Mouse (Mus musculus): ENCODE results near the gene Kcnn1.

The Kcnn1 gene

DNA sequence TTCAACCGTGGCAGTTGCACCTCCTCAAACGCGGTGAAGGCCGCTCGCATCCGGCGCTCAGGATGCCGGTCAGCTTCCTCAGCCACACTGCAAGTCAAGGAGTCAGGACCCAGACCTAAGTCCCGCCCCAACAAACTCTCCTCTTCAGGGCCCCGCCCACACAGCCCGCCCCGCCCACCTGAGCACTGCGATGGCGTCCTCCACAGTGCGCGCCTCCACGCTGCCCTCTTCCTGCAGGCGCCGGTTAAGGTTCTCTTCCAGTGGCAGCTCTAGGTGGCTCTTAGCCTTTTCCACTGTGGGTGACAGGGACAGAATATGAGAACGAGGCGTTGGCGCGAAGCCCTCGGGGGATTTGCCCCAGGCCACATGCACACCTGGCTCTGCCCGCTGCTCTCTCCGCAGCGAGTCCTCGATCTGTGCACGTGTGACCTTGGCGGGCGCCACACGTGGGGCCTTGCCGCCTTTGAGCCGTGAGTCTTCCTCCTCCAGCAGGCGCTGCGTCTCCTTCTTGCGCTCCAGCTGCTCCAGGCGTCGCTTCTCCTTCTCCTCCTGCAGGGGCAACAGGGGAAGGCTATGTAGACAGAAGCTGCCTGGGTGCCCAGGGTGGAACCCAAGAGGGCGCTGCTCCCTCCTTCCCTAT lies 5.6 kb upstream of the Kcnn1 start:
- peak; percentile 77 for DNase-seq (ENCODE audit: low read depth)

DNA sequence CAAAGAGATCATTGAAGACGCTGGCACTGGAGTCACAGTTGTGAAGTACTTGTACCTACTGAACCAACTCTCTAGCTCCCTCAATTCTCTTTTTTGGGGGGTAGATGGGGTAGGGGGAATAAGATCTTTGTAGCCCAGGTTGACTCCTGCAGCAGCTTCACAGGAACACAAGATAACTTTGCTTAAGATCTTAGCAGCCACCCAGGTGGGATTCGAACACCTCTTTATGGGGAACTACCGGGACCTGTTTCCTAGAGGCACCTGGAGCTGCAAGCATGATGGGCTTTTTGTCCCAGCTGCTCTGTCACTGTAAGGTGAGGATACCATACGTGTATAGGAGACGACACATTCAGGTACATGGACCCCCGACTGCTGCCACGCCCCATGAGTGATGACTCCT lies 3.5 kb upstream of the Kcnn1 start:
- DNase-seq (ENCODE audit: low read depth) = no peak

DNA sequence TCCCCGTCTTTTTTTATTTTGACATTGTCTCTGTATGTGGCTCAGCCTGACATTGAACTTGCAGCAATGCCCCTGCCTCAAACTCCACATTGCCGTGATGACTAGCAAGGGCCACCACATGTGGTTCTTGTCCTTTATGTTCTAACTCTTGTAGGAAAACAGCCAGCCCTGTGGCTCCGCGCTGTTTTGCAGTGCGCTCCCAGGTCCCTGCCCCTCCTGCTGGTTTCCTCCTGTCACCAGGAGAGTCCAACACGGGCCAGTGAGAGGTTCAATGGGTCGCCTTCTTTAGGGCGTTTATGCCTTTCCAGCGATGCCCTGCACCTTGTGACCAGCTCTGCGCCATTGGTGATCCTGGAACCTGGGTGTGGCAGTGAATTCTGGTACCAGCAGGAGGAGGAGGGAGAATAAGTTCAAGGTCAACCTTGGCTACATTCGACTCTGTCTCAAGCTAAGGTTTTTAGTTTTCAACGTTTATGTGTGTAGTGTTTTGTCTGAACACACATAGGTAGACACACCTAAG lies 3.0 kb upstream of the Kcnn1 start:
- peak; percentile 46 for DNase-seq (ENCODE audit: low read depth)

DNA sequence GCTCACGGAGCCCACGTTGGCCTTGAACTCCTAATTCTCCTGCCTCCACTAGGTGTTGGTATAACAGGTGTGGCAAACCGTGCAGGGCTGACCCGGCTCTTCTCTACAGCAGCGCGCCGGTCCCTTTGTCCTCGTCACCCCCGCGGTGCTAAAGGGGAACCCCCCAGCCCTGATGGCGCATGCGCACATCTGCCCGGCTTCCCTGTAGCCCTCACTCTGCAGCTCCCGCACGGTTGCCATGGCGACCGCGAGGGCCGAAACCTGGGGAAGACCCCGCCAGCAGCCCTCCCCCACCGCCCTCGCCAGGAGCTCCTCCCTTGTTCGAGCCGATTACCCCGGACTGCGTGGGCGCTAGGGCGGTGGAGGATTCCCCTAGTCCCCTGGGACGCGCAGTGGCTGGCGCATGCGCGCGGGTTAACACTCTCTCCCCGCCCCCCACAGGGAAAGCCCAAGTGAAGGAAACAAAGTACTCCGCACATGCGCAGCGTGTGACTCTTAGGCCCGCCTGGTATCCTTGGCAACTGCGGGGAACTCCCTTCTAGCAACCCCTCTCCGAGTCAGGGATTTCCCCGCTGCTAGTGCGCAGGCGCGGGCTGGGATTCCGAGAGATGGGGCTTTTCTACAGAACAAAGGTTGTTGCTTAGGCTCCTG lies 2.4 kb upstream of the Kcnn1 start:
- DNase-seq (ENCODE audit: low read depth) = peak; percentile 100

DNA sequence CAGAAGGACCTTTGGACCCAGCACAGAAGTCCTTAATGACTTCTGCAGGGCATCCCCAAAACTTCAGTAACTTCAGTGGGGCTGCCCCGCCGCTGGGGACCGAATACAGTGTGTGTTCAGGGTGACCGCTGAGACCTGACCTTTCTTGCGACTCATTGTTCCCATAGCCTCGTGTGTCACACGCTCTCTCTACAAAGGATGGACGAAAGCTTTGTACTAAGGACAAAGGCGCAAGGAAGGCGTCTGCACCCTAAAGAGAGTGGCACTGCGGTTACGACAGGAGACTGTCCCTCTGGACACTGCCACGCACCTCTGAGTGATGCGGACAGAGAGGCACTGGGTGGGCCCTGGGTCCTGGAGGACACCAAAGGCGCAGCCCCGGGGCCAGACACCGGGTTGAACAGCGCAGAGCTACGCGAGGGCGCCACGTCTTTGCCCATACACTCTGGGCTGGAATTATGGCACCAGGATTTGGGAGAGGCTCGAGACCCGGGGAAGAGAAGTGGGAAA lies 1.7 kb upstream of the Kcnn1 start:
- DNase-seq (ENCODE audit: low read depth) = no peak

DNA sequence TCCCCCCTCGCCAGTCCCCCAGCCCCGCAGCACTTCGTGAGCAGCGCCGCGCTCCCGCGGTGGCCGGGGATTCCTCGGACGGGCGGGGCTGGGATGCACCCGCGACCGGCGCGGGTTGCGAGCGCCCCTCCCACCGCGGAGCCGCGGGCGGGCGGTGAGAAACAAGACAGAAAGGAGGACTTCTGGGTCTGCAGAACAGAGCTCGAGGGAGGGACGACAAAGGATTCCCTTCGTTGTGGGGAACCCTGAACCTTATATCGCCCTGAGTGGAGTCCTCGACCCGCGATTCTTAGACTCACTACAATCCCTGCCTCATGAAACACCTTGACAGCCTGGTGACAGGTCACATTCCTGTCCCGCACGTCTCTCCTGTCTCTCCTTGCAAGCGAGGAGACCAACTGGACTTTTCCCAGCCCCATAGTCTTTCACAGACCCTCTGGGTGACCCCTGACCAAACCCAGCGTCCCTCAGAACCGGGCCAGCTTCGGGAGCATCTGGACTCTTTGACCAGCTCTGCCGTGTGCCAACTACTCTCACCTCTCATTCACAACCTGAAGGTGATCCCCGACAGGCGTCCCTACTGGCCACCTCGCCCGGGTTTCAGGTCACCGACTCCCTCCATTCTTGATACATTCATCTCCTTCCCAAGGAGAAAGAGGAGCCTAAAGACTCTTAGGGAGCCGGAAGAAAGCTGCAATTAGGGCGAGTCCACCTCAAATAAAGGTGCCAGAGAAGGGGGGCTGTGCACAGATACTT lies 1.1 kb upstream of the Kcnn1 start:
- DNase-seq (ENCODE audit: low read depth) = peak; percentile 63

DNA sequence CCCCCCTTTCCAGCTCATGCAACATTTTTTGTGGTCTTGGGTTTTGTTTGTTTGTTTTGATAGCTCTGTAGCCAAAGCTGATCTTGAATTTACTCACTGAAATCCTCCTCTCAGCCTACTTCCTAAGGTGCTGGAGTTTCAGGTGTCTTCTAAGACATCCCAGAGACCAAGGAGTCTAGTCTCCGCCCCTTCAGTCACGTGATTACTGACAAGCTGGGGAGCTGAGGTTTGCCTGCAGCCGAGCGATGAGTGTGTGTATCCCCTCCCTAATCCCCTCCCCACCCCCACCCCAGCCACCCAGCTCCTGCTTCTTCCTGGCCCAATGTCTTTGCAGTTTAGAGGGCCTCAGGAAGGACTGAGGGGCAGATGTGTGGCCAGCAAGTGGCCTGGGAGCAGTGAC lies 5.5 kb downstream of the Kcnn1 start:
- DNase-seq (ENCODE audit: low read depth) = no peak

DNA sequence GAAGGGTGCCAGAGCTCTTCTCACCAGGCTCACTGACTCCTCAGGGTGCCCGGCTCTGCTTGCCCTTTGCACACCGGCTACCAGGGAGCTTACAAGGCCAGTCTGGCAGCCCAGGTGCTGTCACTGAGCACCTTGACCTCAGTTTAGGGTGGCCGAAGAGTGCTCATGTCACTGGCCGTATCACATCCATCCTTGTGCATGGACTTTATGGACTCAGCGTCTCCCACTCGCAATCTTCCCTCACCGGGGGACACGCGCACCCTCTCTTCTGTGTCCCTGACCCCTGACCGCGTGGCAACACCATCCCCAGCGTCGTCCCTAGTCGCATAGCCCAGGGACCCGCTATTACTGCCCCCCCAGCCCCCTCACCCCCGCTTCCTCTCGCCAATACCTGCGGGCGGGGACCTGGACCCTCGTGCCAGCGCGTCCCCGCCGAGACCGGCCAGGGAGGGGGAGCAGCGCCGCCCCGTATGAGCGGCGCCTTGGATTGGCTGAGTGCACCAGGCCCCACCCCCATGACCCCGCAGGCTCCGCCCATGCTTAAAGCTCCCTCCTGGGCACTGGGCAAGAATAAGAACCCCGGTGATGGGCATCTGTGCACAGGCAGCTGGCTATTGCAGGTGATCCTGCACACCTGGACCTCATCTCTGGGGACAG lies 6.4 kb downstream of the Kcnn1 start:
- DNase-seq (ENCODE audit: low read depth) = peak; percentile 23

DNA sequence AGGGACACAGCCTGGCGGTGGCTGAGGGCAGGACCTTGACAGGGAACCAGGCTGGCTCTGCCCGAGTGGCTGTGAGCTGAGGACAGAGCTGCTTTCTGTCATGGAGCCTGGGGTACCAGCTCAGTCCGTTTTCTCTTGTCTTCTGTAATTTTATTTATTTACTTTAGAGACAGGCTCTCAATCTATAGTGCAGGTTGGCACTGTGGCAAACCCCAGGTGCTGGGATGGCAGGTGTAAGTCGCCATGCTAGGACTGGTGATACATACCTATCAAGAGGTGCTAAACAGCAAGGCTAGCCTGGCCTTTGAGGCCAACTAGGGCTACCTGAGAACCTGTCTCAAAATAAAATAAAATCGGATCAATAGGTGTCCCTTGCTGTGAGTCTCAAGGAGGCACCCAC lies 7.0 kb downstream of the Kcnn1 start:
- no peak for DNase-seq (ENCODE audit: low read depth)

DNA sequence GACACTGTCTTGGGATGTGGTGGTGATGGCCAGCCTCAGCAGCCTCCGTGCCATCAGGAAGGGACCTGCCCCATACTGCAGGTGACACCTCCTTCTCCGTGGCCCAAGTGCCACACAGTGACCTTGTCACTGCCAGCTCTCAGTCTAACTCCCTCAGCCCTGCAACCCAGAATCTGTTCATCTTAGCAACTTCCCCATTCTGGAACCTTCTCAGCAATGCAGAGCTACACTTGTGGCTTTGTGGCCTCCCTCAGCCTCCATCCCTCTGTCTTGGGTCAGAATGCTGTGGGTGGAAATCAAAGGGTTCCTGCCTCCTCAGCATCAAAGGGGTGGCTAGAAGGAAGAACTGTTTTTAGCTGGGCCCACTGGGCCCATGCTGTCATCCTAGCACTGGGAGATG lies 9.2 kb downstream of the Kcnn1 start:
- DNase-seq (ENCODE audit: low read depth) = no peak

DNA sequence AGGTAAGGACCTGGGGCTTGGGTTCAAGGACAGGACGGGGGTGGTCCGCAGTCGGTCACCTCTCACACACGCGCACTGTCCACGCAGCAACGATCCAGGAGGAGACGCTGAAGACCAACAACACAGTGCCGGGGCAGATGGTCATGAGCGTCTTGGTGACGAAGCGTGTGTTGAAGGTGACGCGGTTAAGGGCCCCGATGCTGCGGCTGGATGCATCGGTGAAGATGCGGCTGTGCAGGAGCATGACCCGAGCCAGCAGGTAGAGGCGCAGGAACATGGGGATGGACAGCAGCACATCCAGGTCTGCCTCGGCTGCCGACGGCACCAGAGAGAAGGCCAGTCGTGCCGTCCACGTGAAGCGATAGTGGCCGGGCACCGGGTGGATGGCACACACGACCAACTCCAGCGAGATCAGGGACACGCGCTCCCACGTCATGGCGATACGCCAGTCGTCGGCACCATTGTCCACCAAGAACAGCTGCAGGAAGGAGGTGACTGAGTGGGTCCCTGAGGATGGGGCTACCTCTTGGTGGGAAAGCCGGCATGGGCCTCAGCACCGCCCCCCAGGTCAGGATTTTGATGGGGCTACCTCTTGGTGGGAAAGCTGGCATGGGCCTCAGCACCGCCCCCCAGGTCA lies 10.3 kb downstream of the Kcnn1 start:
- no peak for DNase-seq (ENCODE audit: low read depth)

DNA sequence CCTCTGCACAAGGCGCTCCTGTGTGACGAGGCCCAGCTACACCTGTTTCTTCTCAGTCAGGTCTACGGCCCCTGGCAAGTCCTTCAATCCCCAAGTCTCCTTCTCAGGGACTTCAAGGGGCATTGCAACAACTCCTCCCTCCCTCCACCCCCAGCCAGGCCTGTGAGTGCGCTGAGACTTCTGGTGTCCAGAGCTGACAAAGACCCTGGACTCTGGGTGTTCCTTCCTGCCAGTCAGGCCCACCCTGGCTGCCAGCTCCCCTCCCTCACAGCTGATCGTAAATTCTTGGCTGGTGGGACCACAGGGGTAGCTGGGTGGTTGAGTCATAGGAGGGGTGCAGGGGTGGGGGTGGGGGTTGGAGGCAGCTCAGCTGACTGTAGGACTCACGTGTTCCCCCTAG lies 11.2 kb downstream of the Kcnn1 start:
- DNase-seq (ENCODE audit: low read depth) = no peak

DNA sequence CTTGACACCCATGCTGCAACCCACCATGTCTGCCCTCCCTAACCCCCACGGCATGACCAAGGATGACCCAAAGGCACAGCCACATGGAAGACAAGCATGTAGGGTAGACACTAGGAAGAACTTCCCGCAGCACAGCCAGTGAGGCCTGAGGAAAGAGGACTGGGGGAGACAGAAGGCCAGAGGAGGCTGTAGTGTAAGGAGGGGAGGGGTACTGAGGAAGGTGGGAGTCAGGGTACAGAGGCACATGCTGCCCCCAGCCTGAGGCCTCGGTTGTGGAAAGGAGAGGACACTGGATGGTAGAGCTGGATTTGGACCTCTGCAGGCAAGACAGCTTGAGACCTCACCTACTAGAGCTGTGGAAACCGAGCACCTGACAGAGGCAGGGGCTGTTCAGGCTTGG lies 12.1 kb downstream of the Kcnn1 start:
- no peak for DNase-seq (ENCODE audit: low read depth)

DNA sequence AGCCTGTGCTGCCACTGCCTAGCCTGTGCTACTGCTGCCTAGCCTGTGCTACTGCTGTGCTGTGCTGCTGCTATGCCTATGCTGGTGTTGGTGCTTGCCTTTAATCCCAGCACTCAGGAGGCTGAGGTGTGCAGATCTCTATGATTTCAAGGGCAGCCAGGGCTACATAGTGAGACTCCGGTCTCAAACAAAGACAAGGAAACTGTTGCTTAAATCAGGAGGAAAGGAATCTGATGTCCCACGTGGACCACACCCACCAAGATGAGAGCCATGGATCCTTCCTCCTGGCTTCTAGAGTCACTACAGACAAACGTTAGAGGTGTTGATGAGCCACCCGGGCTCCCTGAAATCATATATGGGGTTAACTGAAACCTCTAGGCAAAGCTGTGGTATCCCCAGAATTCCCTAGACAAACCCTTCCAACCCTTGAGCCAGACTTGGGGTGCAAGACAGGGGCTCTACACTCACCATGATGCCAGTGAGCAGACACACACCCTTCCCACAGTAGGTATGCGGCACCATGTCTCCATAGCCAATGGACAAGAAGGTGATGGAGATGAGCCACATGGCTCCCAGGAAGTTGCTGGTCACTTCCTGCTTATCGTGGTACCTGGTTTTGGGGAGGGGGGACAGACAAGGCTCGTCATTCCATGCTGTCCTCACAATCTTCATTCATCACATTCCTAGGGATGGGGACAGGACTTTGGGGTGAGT lies 12.8 kb downstream of the Kcnn1 start:
- DNase-seq (ENCODE audit: low read depth) = no peak

DNA sequence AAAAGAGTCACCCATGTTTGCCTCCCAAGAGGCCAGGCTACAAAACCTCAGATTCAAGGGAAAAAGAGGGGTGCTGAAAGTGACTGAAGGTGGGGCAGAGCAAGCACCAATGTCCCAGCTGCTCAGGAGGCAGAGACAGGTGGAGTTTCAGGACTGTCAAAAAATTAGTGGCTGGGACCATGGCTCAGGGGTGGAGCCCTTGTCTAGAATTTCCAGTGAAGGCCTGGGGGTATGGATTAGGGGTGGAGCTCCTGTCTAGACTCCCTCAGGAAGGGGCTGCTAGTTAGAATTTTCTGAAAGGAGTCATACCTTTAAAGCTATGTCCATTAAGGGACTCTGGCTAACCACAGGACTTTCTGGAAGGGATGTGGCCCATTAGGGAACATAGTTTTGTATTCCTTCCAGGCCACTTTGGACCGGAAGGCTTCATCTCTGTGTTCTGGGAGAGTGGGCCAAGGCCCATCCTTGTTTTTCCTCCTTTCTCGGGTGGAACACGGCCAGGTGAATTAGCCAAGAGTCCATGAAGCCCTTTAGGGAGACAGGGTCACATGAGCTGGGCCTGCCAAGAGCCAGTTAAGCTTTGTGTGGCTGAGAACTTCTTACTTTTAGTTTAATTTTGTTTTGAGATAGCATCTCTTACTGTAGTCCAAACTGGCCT lies 13.6 kb downstream of the Kcnn1 start:
- DNase-seq (ENCODE audit: low read depth) = no peak

DNA sequence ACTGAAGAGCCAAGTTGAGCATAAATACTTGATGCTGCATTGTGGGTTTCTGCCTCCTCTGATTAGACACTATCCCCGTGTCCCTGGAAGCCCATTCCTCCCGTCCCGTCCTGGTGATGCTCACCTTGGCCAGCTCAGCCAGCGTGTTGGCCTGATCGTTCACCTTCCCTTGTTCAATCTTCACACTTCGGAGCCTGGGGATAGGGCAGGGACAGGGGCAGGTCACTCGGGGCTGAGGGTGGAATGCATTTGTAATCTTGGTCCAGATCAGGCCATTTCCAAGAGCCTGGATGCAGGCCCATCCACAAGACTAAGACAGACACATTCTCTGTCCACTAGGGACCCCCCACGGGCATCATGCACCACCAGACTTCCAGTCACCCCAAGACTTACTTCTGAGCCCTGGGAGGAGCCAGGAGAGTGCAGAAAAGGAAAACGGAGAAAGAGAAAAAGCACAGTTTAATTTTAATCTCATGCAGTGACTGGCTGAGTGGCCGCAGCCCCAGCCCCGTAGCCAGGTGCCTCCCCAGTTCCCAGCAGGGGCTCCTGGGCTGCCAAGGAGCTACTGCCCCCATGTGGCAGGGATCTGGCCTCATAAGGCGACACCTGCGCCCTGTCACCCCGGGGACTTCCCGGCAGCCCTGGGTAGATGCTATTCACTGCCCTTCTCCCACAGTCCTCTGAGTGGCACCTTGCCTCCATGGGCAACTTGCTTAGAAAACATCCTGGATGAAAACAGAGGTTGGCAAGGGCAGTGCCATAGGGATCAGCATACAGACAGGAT lies 16.5 kb downstream of the Kcnn1 start:
- peak; percentile 49 for DNase-seq (ENCODE audit: low read depth)

DNA sequence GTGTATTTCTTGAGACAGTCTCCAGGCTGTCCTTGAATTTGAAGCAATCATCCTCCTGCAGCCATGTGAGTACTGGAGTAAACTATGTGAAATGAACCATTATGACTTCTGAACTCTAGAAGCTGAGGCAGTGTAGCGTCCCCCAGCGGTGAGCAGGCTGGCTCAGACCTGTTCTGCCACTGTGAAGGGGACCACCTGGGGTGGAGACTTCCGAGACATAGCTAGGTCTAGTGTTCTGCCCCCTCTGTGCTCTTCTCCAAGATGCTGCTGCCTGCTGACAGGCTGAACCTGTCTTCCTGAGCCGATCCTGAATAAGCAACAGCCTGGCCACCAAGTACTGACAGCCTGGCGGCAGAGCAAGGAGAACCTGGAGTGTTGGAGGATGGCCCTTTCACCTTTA lies 17.9 kb downstream of the Kcnn1 start:
- no peak for DNase-seq (ENCODE audit: low read depth)

DNA sequence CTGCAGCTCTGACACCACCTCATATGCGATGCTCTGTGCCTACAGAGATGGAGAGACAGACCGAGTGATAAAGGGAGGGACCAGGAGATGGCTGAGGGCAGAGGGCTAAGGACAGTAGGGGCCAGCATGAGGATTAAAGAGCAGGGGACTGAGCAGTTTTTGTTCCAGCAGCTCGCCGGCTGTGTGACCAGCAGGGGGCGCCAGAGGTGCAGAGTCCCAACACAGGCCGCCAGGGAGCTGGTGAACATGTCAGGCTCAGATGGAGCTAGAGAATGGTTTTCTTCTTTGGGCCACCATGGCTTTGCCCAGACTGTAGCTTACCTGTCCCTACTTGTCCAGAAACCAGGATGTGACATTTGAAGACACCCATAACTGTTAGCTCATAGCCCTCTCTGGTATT lies 18.5 kb downstream of the Kcnn1 start:
- peak; percentile 93 for DNase-seq (ENCODE audit: low read depth)

DNA sequence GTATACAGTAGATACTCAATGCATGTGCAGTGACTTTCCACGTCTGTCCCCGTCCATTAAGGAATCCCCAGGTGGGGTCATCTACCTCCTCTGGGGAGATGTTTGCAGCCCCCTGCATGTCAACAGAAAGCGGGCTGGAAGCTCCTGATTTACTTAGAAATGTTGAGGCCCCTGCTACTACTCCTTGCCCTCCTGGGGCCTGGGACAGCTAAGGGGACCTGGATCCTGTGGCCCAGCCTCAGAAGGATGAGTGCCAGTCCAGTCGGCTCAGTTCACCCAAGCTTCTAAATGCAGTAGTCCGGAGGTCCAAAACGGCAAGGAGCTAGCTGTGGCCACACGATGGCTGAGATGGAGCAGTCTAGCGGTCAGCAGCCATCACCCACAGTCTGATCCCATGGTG lies 19.1 kb downstream of the Kcnn1 start:
- DNase-seq (ENCODE audit: low read depth) = no peak

DNA sequence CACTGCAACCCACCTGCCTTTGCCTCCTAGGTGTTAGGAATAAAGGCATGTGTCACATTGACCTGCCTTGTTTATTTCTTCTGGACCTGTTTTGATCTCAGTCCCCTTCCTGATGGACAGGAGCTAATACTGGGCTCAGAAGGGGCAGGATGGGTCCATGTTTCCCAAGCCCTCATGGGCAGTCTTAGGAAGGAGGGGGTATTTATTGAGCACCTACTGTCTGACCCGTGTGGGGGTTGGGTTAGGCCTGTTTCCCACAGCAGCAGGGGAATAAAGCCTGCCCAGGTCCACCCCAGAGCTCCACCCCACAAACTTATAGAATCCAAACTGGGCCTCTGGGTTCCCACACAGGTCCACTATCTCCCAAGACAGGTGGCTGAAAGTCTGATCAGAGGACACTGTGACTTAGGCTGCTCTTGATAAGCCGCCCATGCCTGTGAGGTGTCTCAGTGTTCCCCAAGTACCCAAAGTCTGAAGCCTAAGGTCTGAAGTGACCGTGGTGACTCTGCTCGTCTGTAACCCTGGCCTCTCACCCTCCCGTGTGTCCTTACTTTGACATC lies 19.8 kb downstream of the Kcnn1 start:
- no peak for DNase-seq (ENCODE audit: low read depth)

Measured in naive thymus-derived CD4-positive, alpha-beta T cell, adult 2 months (primary cell).